ENCODE assay signal across 22 mouse cellular contexts in genomic region chr6:124661156-124661806, GRCm38 (mm10). TPM values are rescaled to one million over a fixed set of nuclear protein-coding genes. Genes with fewer than 3 reads are reported as not detected.
DNase-seq lines count a peak whose midpoint lies in the region; ATAC-seq and TF ChIP-seq lines count a peak whose summit lies in the region.
"Had no signal": no experiment of that assay in that cellular context is flagged by ENCODE, and none has a peak within 500 bp of the region (broad histone marks: within the 10 kb centered on the region; RNA-seq: fewer than 3 reads in every experiment).

No protein-coding gene starts in this region.

- H3K36me3 ChIP-seq in liver, embryonic 14.5 days (replicated peaks; ENCODE audit: control insufficient read depth, insufficient read depth, low read depth), result peaks cover 4% of the 10 kb centered on the region
- H3K36me3 ChIP-seq in liver, postnatal 0 days (replicated peaks; ENCODE audit: insufficient read depth, low read length), result peaks cover 8% of the 10 kb centered on the region
- peaks cover 15% of the 10 kb centered on the region for H3K36me3 ChIP-seq in E14TG2a.4 (ENCODE audit: insufficient read depth, low read length)
- H3K36me3 ChIP-seq: embryonic facial prominence, embryonic 13.5 days; forebrain, embryonic 12.5 days; heart, embryonic 12.5 days; hindbrain, embryonic 15.5 days had no signal

- H3K9ac ChIP-seq in liver, embryonic 14.5 days (replicated peaks), result no peak overlapping the region
- H3K9ac ChIP-seq in liver, postnatal 0 days (replicated peaks), result no peak overlapping the region
- H3K9ac ChIP-seq: heart, embryonic 12.5 days had no signal

- no peak overlapping the region for H3K27ac ChIP-seq in liver, embryonic 14.5 days
- H3K27ac ChIP-seq in liver, postnatal 0 days (ENCODE audit: low read depth), result no peak overlapping the region

- TF ChIP-seq EP300 in liver, embryonic 14.5 days (IDR thresholded peaks at IDR 0.05; ENCODE audit: low read depth), result no peak
- no peak for TF ChIP-seq EP300 in liver, postnatal 0 days (IDR thresholded peaks at IDR 0.05; ENCODE audit: low read depth)

- H3K4me1 ChIP-seq in liver, embryonic 14.5 days (replicated peaks; ENCODE audit: control insufficient read depth in 2 of 2, insufficient read depth in 2 of 2, low read length in 1 of 2), result peaks cover 11 to 15% of the 10 kb centered on the region in 2 experiments
- H3K4me1 ChIP-seq in liver, postnatal 0 days (ENCODE audit: insufficient read depth), result peaks cover 15% of the 10 kb centered on the region
- H3K4me1 ChIP-seq in E14TG2a.4 (replicated peaks; ENCODE audit: low read depth, low read length), result peaks cover 42% of the 10 kb centered on the region

- intact Hi-C loops in gastrocnemius, postnatal 36 days (cut with DNase I), result loop anchor here (2.0 to 5.0 kb wide), 2 partner anchors 40 to 96 kb away; partner anchors contain the start of genes Atn1 and Gm45234

- no peak for DNase-seq in liver, embryonic 14.5 days (ENCODE audit: low read depth in 3 of 3, low spot score in 3 of 3)
- DNase-seq in liver, postnatal 0 days, result no peak
- DNase-seq in induced T-regulatory cell, adult 2 months (ENCODE audit: low read depth), result peak; percentile 22
- DNase-seq in gastrocnemius, postnatal 36 days, result no peak
- DNase-seq in T-cell, adult 2 months (ENCODE audit: low spot score), result no peak
- no peak for DNase-seq in layer of hippocampus, adult 9-10 months (ENCODE audit: low spot score)
- DNase-seq: adrenal gland, postnatal 14 days; B cell, adult 2 months; cerebellum, adult 11-12 months; cerebellum, adult 9-10 months; cerebellum, postnatal 25 days; gastrocnemius, postnatal 10 days had no signal

- peak overlapping the region; percentile 80 for H3K4me2 ChIP-seq in liver, embryonic 14.5 days (ENCODE audit: low read depth)
- no peak overlapping the region for H3K4me2 ChIP-seq in liver, postnatal 0 days (ENCODE audit: low read depth, low read length)

- no peak overlapping the region for H3K4me3 ChIP-seq in liver, embryonic 14.5 days (ENCODE audit: insufficient read depth in 1 of 2, low read depth in 2 of 2, low read length in 2 of 2)
- H3K4me3 ChIP-seq in liver, postnatal 0 days (ENCODE audit: low read depth, low read length), result no peak overlapping the region
- H3K4me3 ChIP-seq in E14TG2a.4 (replicated peaks; ENCODE audit: low read length), result peak overlapping the region; percentile 92; the same call in 1 of the 2 replicates

- no peaks in the 10 kb centered on the region for H3K9me3 ChIP-seq in liver, embryonic 14.5 days (ENCODE audit: control insufficient read depth, low read length)
- H3K9me3 ChIP-seq in liver, postnatal 0 days (ENCODE audit: low read length), result no peaks in the 10 kb centered on the region
- no peaks in the 10 kb centered on the region for H3K9me3 ChIP-seq in E14TG2a.4 (ENCODE audit: low read length)
- H3K9me3 ChIP-seq: embryonic facial prominence, embryonic 13.5 days; forebrain, embryonic 12.5 days; heart, embryonic 12.5 days; hindbrain, embryonic 15.5 days had no signal

- no peak for ATAC-seq in liver, embryonic 14.5 days (ENCODE audit: insufficient read depth)
- ATAC-seq in liver, postnatal 0 days, result no peak
- ATAC-seq: activated CD4-positive, CD25-positive, alpha-beta regulatory T cell, adult 4 months; CD4-positive, CD25-positive, alpha-beta regulatory T cell, adult 4 months; forebrain, embryonic 16.5 days; inflammation-experienced regulatory T-cells, adult 6 months had no signal

- no peaks in the 10 kb centered on the region for H3K27me3 ChIP-seq in liver, embryonic 14.5 days (ENCODE audit: control insufficient read depth, insufficient read depth, low read length)
- no peaks in the 10 kb centered on the region for H3K27me3 ChIP-seq in liver, postnatal 0 days (ENCODE audit: insufficient read depth, low read length)
- no peaks in the 10 kb centered on the region for H3K27me3 ChIP-seq in E14TG2a.4 (ENCODE audit: insufficient read depth, low read length)
- H3K27me3 ChIP-seq: embryonic facial prominence, embryonic 13.5 days; forebrain, embryonic 12.5 days; heart, embryonic 12.5 days; hindbrain, embryonic 15.5 days had no signal

- TF ChIP-seq CTCF in liver, embryonic 14.5 days (IDR thresholded peaks at IDR 0.05; ENCODE audit: low read depth), result no peak
- no peak for TF ChIP-seq CTCF in liver, postnatal 0 days (IDR thresholded peaks at IDR 0.05; ENCODE audit: low read depth)
- TF ChIP-seq CTCF in E14TG2a.4 (conservative IDR thresholded peaks at IDR 0.05; ENCODE audit: low read length), result no peak

- 80% methylated on average over 4 of the region's 4 CpGs for WGBS in liver, embryonic 14.5 days (ENCODE audit: insufficient replicate concordance)
- 88% methylated on average over 4 of the region's 4 CpGs for WGBS in liver, postnatal 0 days (ENCODE audit: insufficient replicate concordance)

RNA-seq across cellular contexts. Expression of gene Lpcat3, which starts 1.5 kb away (rescaled TPM):
- polyA plus RNA-seq in liver, embryonic 14.5 days (2012; rRNA removed), result 61.4 and 65.7 TPM in 2 replicates
- polyA plus RNA-seq in liver, embryonic 14.5 days (2014; fragmentation: Nextera tagmentation; extraction: Ambion mirVana), result 64.2 and 67.0 TPM in 2 replicates
- 68.7 and 72.6 TPM in 2 replicates for polyA plus RNA-seq in liver, postnatal 0 days (2015; fragmentation: Nextera tagmentation; extraction: Ambion mirVana)
- total RNA-seq in gastrocnemius, postnatal 36 days (2021), result 10 to 100 TPM; 16.3 to 18.3 TPM

RNA-seq across cellular contexts. Expression of gene C1s2, which starts 25.4 kb away (rescaled TPM):
- 0.01 TPM in 1 of 2 replicates, not detected in the other for polyA plus RNA-seq in liver, embryonic 14.5 days (2012; rRNA removed)
- polyA plus RNA-seq in liver, embryonic 14.5 days (2014; fragmentation: Nextera tagmentation; extraction: Ambion mirVana), result not detected in 2 replicates
- 0.04 TPM in 1 of 2 replicates, not detected in the other for polyA plus RNA-seq in liver, postnatal 0 days (2015; fragmentation: Nextera tagmentation; extraction: Ambion mirVana)
- under 1 TPM; 0.32 to 0.56 TPM for total RNA-seq in gastrocnemius, postnatal 36 days (2021)
- polyA plus RNA-seq: activated CD4-positive, CD25-positive, alpha-beta regulatory T cell, adult 4 months; CD4-positive, CD25-positive, alpha-beta regulatory T cell, adult 4 months; embryonic facial prominence, embryonic 13.5 days; heart, embryonic 12.5 days; hindbrain, embryonic 11.5 days; inflammation-experienced regulatory T-cells, adult 6 months had no signal

RNA-seq across cellular contexts. Expression of gene Emg1, which starts 50.7 kb away (rescaled TPM):
- 91.1 and 103 TPM in 2 replicates for polyA plus RNA-seq in liver, embryonic 14.5 days (2012; rRNA removed)
- polyA plus RNA-seq in liver, embryonic 14.5 days (2014; fragmentation: Nextera tagmentation; extraction: Ambion mirVana), result 147 and 162 TPM in 2 replicates
- 93.2 and 96.9 TPM in 2 replicates for polyA plus RNA-seq in liver, postnatal 0 days (2015; fragmentation: Nextera tagmentation; extraction: Ambion mirVana)
- 10 to 100 TPM; 51.9 to 53.8 TPM for total RNA-seq in gastrocnemius, postnatal 36 days (2021)

RNA-seq across cellular contexts. Expression of gene Phb2, which starts 50.9 kb away (rescaled TPM):
- polyA plus RNA-seq in liver, embryonic 14.5 days (2012; rRNA removed), result 101 and 124 TPM in 2 replicates
- polyA plus RNA-seq in liver, embryonic 14.5 days (2014; fragmentation: Nextera tagmentation; extraction: Ambion mirVana), result 210 and 240 TPM in 2 replicates
- 308 and 318 TPM in 2 replicates for polyA plus RNA-seq in liver, postnatal 0 days (2015; fragmentation: Nextera tagmentation; extraction: Ambion mirVana)
- total RNA-seq in gastrocnemius, postnatal 36 days (2021), result 100 to 1,000 TPM; 140 to 161 TPM
